Mouse (Mus musculus): ENCODE measurements around the gene Anapc11. TPM values are rescaled to one million over a fixed set of nuclear protein-coding genes. Genes with fewer than 3 reads are reported as not detected.
"Not testable (repeated sequence)": the region's sequence is repeated elsewhere in the genome, so short reads cannot be mapped to it uniquely, and the experiment has no call there.

Anapc11 gene
- polyA plus RNA-seq, 1 experiment from 2014 or later = 219 TPM

DNA sequence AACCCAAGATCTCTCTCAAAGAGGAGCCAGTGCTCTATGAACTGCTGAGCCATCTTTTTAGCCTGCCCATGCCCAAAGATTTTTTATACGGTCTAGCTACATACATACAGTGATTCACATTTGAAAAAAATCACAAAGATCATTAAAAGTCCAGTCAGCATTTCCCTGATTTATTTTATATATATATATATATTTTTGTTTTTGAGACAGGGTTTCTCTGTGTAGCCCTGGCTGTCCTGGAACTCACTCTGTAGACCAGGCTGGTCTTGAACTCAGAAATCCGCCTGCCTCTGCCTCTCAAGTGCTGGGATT, 15.3 kb upstream of the Anapc11 start:
- H3K4me3 ChIP-seq; H3K9me3 ChIP-seq; H3K27me3 ChIP-seq; H3K4me2 ChIP-seq; H3K27ac ChIP-seq; ATAC-seq (ENCODE audit: insufficient number of reproducible peaks, insufficient read depth, low FRiP score, low TSS enrichment, low read depth); H3K9ac ChIP-seq: not testable (repeated sequence)
- peaks cover 28% of the 10 kb centered on the region for H3K4me1 ChIP-seq
- WGBS = 90% methylated on average over 2 of the region's 2 CpGs
- peaks cover 63% of the 10 kb centered on the region for H3K36me3 ChIP-seq

DNA sequence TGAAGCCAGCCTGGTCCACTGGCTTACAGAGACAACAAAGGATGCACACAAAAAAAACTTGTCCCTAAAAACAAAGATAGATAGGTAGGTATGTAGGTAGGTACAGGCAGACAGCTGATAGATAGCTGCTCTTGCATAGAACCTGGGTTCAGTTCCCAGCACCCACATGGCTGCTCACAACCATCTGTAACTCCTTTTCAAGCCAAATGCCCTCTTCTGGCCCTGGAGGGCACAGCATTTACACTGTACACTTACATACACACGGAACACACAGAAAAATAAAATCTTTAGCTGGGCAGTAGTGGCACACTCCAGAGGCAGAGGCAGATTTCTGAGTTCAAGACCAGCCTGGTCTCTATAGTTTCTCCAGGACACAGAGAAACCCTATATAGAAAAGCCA, 14.3 kb upstream of the Anapc11 start:
- H3K27ac ChIP-seq = no peak overlapping the region
- no peaks in the 10 kb centered on the region for H3K27me3 ChIP-seq
- H3K36me3 ChIP-seq = peaks cover 63% of the 10 kb centered on the region
- no peak overlapping the region for H3K4me2 ChIP-seq
- ATAC-seq (ENCODE audit: insufficient number of reproducible peaks, insufficient read depth, low FRiP score, low TSS enrichment, low read depth) = no peak
- no peak overlapping the region for H3K9ac ChIP-seq
- 91% methylated on average over 1 of the region's 1 CpGs for WGBS
- no peak overlapping the region for H3K4me3 ChIP-seq
- peaks cover 22% of the 10 kb centered on the region for H3K4me1 ChIP-seq
- H3K9me3 ChIP-seq = peaks cover 4% of the 10 kb centered on the region; the same call in 1 of the 2 replicates

DNA sequence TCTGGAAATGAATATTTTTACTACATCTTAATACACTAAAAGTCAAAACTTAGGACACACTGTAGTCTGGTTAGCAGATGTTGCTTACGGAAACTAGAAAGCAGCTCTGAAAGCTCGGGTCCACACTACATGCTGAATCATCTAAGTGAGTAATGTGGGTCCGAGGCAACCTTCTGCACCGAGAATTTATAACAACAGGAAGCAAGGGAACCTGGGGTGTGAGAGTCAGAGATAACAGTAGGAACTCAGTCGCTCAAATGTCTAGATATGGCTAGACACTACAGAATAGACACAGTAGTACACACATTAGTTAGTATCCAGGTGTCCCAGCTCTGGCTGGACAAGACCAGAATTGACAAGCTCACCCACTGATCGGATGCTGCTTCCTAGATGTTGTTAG, 9.7 kb upstream of the Anapc11 start:
- Histone ChIP-seq H3K27me3 (no peaks in the 10 kb centered on the region), H3K4me1 (no peaks in the 10 kb centered on the region), H3K36me3 (peaks cover 96% of the 10 kb centered on the region), H3K27ac (no peak overlapping the region), H3K9me3 (peaks cover 4% of the 10 kb centered on the region; the same call in 1 of the 2 replicates), H3K4me3 (no peak overlapping the region), H3K9ac (no peak overlapping the region), H3K4me2 (no peak overlapping the region)
- no peak for ATAC-seq (ENCODE audit: insufficient number of reproducible peaks, insufficient read depth, low FRiP score, low TSS enrichment, low read depth)
- 95% methylated on average over 6 of the region's 6 CpGs for WGBS

DNA sequence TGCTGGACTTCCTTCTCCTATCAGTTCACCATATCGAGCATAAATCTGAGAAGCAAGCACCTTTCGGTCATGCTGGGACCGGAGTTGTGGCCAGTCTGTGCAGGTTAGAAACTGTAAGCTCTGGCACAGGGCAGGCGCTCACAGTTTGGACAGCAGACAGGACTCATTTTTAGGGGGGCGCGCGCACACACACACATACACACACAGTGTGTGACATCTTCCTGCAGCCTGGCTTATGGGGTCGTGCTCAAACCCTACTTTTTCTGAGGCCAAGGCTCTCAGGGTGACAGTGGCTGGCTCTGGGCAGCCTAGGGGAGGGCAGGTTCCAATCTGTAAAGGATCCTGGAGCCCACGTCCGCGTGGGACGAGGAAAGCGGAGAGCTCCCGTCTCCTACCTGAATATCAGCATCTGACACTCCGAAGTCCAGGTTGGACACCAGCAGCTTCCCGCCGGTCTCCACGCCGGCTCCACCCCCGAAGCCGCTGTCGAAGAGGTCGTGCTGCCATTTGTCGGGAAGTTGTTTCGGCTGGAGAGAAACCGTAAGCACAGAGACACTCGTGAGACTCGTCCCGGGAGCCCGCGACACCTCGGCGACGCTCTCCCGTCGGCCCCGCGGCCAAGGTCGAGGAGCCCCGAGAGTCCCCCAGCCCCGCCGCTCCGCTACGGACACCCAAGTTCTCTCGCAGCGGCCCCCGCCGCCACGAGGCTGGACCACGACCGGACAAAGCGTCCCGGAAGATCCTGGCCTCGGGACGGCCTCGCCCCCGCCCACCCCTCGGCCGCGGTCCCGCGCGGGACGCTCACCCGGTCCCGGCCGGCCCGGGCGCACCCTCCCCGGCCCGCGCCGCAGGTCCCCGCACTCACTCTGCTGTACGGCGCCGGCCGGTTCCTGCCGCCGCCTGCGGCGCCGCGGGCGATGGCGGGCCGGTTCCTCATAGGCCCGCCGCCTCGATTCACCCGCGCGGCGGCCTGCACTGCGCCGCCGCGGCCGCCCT, 683 bp upstream of the Anapc11 start:
- Histone ChIP-seq H3K27me3 (no peaks in the 10 kb centered on the region), H3K9me3 (no peaks in the 10 kb centered on the region), H3K4me2 (peak overlapping the region; percentile 98), H3K4me3 (peak overlapping the region; percentile 98), H3K4me1 (peaks cover 27% of the 10 kb centered on the region), H3K27ac (peak overlapping the region; percentile 94), H3K9ac (peak overlapping the region; percentile 99), H3K36me3 (peaks cover 66% of the 10 kb centered on the region)
- 4% methylated on average over 95 of the region's 99 CpGs for WGBS
- ATAC-seq (ENCODE audit: insufficient number of reproducible peaks, insufficient read depth, low FRiP score, low TSS enrichment, low read depth) = peak; percentile 49

DNA sequence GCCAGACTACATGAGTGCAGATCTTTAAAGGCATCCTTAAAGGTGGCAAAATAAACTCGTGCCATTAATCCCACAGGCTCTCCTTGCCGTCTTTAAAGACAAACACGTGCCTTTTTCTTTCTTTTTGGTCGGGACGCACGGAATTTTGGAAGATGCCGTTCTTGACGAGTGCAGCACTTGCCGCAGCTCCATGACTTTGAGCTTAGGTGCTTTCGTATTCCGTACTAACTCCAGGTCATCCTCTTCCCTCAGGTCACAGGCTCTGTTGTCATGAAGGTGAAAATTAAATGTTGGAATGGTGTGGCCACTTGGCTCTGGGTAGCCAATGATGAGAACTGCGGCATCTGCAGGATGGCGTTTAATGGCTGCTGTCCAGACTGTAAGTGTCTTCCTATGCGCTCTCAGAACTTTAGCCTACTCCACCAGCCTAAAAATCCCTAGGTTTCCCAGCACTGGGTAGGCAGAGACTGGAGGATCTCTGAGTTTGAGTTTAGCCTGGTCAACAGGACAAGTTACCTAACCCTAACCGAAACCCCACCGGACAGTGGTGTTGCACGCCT, 849 bp downstream of the Anapc11 start:
- Histone ChIP-seq H3K27me3 (no peaks in the 10 kb centered on the region), H3K9me3 (no peaks in the 10 kb centered on the region), H3K4me3 (peak overlapping the region; percentile 98), H3K27ac (peak overlapping the region; percentile 94), H3K9ac (peak overlapping the region; percentile 99), H3K4me2 (peak overlapping the region; percentile 98), H3K36me3 (peaks cover 65% of the 10 kb centered on the region), H3K4me1 (peaks cover 27% of the 10 kb centered on the region)
- WGBS = 46% methylated on average over 17 of the region's 17 CpGs
- ATAC-seq (ENCODE audit: insufficient number of reproducible peaks, insufficient read depth, low FRiP score, low TSS enrichment, low read depth) = no peak

DNA sequence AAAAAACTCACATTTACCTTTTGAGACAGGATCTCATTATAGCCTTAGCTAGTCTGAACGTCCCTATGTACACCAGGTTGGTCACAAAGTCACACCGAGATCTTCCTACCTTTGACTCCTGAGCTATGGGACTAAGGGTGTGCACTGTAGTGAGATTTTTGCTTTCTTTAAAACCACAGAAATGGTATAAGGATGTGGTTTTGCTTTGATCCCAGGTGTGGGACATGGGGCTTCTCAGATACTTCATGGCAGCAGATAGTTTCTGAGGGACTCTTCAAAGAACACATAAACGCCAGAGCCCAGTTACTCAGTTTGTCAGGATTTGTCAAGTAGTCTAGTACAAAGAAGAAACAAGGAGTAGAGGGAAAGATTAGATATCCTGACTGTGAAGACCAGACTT, 2.5 kb downstream of the Anapc11 start:
- Histone ChIP-seq H3K4me3 (no peak overlapping the region), H3K4me1 (peaks cover 27% of the 10 kb centered on the region), H3K9me3 (no peaks in the 10 kb centered on the region), H3K27ac (no peak overlapping the region), H3K27me3 (no peaks in the 10 kb centered on the region), H3K4me2 (no peak overlapping the region), H3K36me3 (peaks cover 67% of the 10 kb centered on the region), H3K9ac (no peak overlapping the region)
- no peak for ATAC-seq (ENCODE audit: insufficient number of reproducible peaks, insufficient read depth, low FRiP score, low TSS enrichment, low read depth)
- WGBS = 94% methylated on average over 3 of the region's 3 CpGs

DNA sequence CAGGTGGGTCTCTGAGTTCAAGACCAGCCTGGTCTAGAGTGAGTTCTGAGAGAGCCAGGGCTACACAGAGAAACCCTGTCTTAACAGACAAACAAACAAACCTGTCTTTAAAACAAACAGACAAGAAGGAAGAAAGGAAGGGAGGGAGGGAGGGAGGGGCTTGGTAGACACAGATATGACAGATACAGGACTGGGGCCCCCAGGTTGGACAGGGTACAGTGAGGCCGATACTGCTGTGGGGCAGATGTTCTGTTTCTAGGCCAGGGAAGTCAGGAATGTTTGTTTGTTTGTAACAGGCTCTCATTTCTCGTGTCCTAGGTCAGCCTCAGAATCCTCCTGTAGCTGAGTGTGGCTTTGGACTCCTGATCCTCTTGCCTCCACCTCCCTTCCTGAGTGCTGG, 5.3 kb downstream of the Anapc11 start:
- Histone ChIP-seq H3K4me3 (no peak overlapping the region; the same call in 1 of the 2 replicates), H3K27me3 (peaks cover 16% of the 10 kb centered on the region), H3K36me3 (peaks cover 65% of the 10 kb centered on the region), H3K9ac (no peak overlapping the region), H3K9me3 (no peaks in the 10 kb centered on the region), H3K27ac (no peak overlapping the region), H3K4me1 (peaks cover 15% of the 10 kb centered on the region), H3K4me2 (no peak overlapping the region)
- no peak for ATAC-seq (ENCODE audit: insufficient number of reproducible peaks, insufficient read depth, low FRiP score, low TSS enrichment, low read depth)
- 80% methylated on average over 2 of the region's 2 CpGs for WGBS

DNA sequence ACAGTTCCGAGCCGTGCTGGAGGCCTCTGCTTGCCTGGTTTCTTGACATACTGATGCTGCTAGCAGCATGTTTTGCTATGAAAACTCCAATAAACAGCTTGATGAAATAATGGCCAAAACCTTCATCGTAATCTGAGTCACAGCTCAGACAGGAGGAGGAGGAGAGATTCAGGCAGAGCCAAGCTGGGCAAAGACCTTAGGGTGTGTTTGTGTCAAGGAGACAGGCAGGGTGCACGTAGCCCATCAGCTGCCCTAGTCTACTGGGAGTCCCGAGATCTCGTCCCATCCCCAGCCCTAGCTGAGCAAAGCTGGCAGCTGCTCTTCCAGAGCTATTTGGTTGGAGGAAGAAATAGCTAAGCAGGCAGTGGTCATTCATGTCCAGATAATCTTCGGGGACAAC, 7.4 kb downstream of the Anapc11 start:
- Histone ChIP-seq H3K27me3 (peaks cover 24% of the 10 kb centered on the region), H3K9me3 (no peaks in the 10 kb centered on the region), H3K4me3 (no peak overlapping the region), H3K9ac (0 out of 2 replicates have a peak overlapping the region, but pooled peaks have one; percentile 16), H3K27ac (no peak overlapping the region), H3K4me1 (peaks cover 13% of the 10 kb centered on the region), H3K36me3 (peaks cover 68% of the 10 kb centered on the region), H3K4me2 (no peak overlapping the region)
- no peak for ATAC-seq (ENCODE audit: insufficient number of reproducible peaks, insufficient read depth, low FRiP score, low TSS enrichment, low read depth)
- 90% methylated on average over 7 of the region's 7 CpGs for WGBS

DNA sequence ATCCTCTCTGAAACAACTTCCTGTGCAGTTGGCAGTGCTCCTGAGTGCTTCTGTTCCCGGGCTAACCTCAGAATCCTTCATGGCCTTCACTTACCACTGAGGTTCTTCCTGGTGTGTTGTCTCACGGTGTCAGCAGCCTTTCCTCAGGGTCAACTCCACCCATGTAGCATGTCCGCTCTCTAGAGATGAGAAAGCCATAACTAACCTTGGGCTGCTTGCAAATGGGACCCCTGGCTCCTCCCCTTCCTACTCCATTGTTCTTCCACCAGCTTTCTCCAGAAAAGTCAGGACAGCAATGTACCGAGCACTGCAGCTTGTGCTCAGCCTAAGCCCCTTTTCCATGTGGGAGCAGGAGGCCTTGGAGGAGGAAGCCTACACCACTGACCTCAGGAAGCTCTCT, 8.5 kb downstream of the Anapc11 start:
- WGBS = 81% methylated on average over 4 of the region's 4 CpGs

DNA sequence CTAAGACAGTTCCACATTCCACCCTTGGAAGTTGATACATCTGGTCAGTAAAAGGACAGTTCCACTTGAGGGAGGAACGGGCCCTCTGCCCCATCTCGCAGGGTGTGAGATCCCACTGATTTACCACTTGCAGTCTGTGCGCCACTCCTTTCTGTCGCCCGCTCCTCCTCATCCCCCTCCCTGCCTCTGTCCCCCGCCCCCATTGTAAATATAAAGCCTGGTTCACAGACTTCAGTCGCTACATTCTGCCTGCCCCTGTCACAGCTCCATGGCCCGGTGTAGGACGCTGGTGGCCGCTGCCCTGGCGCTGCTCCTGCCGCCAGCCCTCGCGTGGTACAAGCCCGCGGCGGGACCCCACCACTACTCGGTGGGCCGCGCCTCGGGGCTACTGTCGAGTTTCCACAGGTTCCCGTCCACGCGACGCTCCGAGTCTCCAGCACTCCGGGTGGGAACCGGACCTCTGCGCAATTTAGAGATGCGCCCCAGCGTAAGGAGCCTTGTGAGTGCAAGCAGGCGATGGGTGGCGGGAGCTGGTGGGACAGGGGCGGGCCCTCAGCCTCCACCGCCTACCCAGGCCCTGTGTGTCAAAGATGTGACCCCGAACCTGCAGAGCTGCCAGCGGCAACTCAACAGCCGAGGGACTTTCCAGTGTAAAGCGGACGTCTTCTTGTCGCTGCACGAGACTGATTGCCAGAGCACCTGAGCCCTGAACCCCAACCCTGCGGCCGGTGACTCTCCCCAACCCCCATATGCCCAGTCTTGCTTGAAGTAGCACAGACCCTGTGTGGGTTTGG, 10.2 kb downstream of the Anapc11 start, which contains the start of gene Npb:
Gene Npb (plus strand): TSS at position 237 of the 794 bp plus-strand sequence.
- Histone ChIP-seq H3K9ac (peak within 1 kb of the TSS; percentile 71), H3K9me3 (no peaks in the 10 kb centered on the region), H3K27me3 (peaks cover 24% of the 10 kb centered on the region), H3K27ac (no peak within 1 kb of the TSS), H3K4me2 (peak within 1 kb of the TSS; percentile 65), H3K36me3 (peaks cover 73% of the 10 kb centered on the region), H3K4me1 (peaks cover 13% of the 10 kb centered on the region), H3K4me3 (peak within 1 kb of the TSS; percentile 38)
- ATAC-seq (ENCODE audit: insufficient number of reproducible peaks, insufficient read depth, low FRiP score, low TSS enrichment, low read depth) = no peak
- 5% methylated on average over 45 of the region's 45 CpGs for WGBS

More for the DNA sequence above, 8.5 kb downstream of the Anapc11 start:
- ATAC-seq (ENCODE audit: insufficient number of reproducible peaks, insufficient read depth, low FRiP score, low TSS enrichment, low read depth) = no peak
- H3K9ac ChIP-seq = no peak overlapping the region
- peaks cover 24% of the 10 kb centered on the region for H3K27me3 ChIP-seq
- H3K9me3 ChIP-seq = no peaks in the 10 kb centered on the region
- H3K4me3 ChIP-seq = no peak overlapping the region
- no peak overlapping the region for H3K27ac ChIP-seq
- peaks cover 13% of the 10 kb centered on the region for H3K4me1 ChIP-seq
- H3K36me3 ChIP-seq = peaks cover 73% of the 10 kb centered on the region
- H3K4me2 ChIP-seq = no peak overlapping the region

DNA sequence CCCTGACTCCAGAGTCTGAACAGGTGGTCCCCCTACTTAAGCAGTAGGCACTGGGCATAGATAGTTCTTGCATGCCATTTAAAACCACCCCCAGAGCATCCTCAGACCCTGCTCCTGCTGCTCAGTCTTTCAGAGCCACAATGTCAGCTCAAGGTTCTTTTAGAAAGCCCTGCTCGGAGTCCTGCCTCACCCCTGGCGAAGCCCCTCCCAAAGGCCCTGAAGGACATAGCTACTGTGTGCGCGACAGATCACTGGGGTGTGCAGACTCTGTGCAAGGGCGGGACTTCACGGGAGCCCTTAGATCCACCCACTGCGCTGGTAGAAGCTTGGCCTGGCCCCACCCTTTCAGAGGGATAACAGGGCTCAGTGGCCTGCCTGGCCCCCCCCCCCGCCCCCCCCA, 11.0 kb downstream of the Anapc11 start:
- Histone ChIP-seq H3K27me3 (peaks cover 24% of the 10 kb centered on the region), H3K9me3 (no peaks in the 10 kb centered on the region), H3K27ac (no peak overlapping the region), H3K4me2 (peak overlapping the region; percentile 65), H3K4me1 (peaks cover 13% of the 10 kb centered on the region), H3K36me3 (peaks cover 74% of the 10 kb centered on the region), H3K9ac (no peak overlapping the region), H3K4me3 (no peak overlapping the region)
- ATAC-seq (ENCODE audit: insufficient number of reproducible peaks, insufficient read depth, low FRiP score, low TSS enrichment, low read depth) = no peak
- 42% methylated on average over 8 of the region's 8 CpGs for WGBS
